Mouse (Mus musculus) right cerebral cortex, postnatal 14 days (tissue): Measurements from ENCODE around the gene Ss18l1.

ENCODE experiments used
- DNase-seq: peaks from one replicate; pipeline ENCODE4 v3.0.0; 2022

Ss18l1 gene

GRCm38 (mm10) chr2:180041577-180042255, 593 bp upstream of the Ss18l1 start:
- peak; percentile 53 for DNase-seq

GRCm38 (mm10) chr2:180042858-180043515, 678 bp downstream of the Ss18l1 start:
- peak; percentile 84 for DNase-seq

- no peak for DNase-seq
These were observed 3.0 kb downstream of the Ss18l1 start for GRCm38 (mm10) chr2:180045283-180045682.

GRCm38 (mm10) chr2:180047580-180047979, 5.3 kb downstream of the Ss18l1 start:
- DNase-seq = no peak

DNA sequence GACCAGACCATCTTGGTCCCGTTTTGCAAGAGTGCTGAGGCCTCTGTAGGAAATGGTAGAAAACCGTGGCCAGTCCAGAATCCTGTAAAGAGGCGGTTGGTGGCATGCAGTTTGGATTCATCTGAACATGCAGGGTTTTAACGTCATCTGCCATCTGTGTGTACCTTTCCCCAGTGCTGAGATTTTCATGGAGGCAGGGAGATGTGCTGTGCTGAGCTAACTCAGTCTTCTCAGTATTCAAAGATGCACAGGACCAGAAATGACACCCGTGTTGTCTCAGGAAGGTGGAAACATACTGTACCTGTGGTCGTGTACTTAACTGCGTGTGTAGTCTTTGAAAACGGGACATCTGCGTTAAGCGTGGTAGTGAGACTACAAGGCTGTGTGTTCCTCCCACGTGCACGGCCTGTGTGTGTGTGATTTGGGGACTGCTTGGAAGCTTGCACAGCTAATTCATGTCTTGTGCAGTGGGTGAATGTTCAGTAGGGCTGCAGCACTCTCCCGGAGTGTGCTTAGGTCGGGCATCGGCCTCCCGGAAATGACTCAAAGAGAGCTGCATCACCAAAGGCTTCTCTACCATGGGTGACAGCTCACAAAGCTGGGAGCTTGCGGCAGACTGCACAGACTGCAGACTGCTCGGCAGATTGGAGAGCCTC, 5.8 kb downstream of the Ss18l1 start:
- no peak for DNase-seq

DNA sequence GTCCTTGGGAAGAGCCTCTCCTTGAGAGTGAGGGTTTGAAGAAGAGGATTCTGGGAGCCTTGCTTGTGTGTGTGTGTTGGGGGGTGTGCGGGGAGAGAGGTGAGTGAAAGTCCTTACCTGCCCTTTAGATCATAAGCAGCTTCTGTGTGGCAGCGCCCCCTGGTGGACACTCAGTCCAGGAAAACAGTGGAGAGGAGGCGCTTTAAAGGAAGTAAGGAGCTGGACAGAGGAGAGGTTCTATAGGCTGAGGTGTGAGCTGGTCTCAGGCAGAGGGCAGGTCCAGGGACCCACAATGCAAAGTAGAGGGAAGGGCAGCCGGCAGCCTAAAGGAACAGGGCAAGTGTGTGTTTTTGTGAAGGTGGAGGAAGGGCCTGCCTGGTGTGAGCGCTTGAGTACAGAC, 8.7 kb downstream of the Ss18l1 start:
- DNase-seq = peak; percentile 89

DNA sequence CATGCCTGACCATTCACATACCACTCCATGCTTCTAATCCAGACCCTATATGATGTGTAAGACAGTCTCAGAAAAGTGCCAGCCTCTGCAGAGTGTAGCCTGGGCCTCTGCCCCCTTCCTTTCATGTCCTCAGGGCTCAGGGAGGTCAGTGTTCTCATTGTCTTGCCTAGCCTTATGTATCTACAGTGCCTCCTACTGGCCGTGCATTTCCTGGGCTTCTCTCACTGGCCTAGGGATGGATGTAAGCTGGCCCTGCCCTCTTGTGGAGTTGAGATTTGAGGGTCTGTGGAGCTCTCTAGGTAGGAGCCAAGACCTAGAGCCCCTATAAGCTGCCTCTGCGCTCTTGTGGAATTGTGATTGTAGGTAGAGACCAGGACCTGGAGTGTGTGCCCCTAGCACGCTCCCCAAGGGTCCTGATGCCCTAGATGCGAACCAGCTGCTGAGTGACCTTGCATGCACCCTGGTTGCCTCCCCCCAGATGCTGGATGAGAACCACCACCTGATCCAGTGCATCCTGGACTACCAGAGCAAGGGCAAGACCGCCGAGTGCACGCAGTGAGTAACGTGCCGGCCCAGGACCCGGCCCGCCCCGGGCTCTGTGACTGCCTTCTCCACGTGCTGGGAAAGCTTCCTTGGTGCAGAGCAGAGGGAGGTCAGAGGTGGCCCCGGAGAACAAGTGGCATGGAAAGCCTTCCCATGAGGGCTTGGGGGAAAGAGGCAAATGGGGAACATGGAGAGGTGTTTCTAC, 9.9 kb downstream of the Ss18l1 start:
- no peak for DNase-seq

DNA sequence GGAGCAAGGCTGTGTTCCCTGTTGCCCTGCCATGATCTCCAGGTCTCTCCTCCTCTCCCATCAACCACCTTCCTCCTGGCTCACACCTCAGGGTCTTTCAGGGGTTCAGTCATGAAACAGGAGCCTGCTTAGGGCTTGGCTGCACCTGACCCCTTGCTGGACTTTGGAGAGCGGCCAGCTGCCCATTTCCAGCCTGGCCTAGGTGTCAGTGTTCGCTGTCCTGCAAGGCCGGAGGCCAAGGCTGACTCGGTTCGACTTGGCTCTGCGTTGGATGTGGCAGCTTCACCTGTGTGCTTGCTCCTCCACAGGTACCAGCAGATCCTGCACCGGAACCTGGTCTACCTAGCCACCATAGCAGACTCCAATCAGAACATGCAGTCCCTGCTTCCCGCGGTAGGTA, 10.7 kb downstream of the Ss18l1 start:
- no peak for DNase-seq

GRCm38 (mm10) chr2:180063338-180064131, 21.2 kb downstream of the Ss18l1 start:
- DNase-seq = no peak

DNA sequence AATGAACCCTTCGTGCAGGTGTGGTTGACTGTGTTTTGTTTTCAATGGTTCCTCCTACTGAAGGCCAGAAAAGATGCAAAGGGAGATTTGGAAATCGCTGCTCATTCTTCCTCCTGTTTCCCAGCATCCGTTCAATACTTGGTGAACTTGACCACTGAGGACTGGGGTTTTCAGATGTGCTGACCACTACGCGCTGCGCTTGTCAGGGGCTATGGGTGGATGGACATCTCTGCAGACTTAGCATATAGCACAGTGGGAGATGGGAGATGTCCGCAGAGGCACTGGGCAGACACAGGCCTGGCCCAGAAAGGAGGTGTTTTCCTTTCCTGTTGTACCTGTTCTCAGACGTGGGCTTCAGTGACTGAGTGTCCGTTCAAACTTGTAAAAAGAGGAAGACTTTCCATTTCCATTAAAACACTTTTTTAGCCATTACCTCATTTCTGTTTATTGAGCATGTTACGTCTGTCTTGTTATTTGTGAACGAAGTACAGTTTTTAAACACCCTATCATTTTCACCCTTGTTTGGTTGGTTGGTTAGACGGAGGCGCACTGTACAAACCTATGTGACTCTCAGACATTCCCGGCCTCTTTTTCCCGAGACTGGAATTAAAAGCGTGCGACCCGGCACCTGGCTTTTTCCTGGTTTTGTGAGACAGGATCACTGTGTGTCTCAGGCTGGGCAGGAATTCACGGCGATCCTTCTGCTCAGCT, 27.6 kb downstream of the Ss18l1 start:
- no peak for DNase-seq

GRCm38 (mm10) chr2:180070481-180071453, 28.5 kb downstream of the Ss18l1 start, which contains the start of gene Mtg2:
Gene Mtg2, plus strand, starts transcription at chr2:180070588.
- peak; percentile 96 for DNase-seq

DNA sequence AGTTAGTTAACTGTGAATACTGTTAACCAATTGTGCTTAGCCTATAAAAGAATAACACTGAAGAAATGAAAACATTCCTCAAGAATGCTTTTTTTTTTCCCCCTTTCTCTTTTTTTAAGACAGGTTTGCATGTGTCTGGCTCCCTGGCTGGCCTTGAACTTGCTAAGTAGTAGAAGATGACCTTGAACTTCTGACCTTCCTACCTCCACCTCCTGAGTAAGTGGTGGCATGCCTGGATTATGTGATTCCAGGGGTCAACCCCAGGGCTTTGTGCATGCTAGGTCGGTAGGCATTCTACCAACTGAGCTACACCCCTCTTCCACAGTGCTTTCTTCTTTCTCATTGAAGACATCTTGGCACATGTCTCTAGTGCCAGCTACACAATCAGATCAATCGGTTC, 29.4 kb downstream of the Ss18l1 start:
- no peak for DNase-seq

DNA sequence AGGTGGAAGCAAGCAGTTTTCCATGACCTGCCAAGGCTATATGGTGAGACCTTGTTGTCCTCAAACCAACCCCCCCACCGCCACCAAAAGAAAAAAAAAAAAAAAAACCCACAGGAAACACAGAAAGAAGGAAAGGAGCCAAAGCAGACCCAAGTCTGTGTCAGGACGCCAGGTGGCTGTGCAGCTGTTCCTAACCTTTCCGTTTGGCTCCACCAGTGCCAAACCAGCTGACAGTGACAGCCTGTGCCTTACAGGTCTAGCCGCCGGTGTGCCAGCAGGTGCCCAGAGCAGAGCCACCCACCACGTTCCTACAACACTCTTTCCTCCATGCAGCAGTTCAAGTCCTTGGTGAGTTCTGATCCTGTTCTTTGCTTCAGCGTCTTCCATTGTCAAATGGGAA, 30.6 kb downstream of the Ss18l1 start:
- no peak for DNase-seq

DNA sequence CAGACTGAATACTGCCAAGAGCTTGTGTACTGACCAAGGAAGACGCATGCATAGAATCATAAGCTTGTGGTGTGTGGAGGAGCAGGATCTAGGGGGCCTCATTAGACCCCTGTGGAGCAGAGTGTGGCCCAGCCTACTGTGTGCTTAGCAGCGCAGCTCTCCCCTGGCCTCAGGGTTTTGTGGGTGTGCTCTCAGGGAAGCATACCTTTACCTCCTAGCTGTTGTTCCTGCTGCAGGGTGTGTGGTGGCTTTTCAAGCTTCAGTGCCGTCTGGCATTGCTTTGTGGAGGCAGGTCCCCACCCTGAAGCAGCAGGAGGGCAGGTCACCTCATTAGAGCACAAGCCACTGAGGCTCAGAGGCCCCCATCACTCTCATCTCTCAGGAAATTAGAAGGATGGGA, 35.3 kb downstream of the Ss18l1 start:
- no peak for DNase-seq

DNA sequence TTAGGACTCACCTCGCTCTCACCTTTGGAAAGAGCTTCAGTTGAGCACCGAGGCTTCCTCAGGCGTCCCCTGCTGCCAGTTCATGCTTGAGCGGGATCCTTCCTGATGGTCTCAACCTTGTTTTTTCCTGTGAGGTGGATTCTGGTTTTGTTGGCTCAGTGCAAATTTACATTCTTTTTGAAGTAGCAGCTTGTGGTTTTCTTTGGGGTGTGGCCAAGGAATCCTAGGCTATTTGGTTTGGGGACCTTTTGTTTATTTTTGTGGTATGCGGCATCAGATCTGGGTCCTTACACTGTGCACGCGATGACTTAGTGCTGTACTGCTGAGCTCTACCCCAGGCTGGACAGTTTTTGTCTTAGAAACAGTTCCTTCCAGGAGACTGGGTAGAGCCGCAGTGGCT, 38.4 kb downstream of the Ss18l1 start:
- DNase-seq = no peak

DNA sequence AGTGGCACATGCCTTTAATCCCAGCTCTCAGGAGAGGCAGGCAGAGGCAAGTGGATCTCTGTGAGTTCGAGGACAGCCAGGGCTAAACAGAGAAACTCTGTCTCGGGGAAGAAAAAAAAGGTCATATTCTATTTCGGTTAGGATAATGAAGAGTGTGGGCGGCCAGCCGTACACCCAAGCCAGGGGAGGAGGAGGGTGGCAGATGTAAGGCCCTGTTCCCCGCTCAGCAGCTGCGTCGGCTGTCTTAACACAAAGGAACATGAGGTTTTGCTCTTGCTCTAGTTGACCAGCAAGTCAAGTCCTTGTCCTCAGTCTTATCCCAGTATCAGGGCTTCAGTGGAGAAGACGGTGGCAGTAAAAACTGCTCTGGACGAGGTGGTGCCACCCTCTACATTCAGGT, 40.8 kb downstream of the Ss18l1 start:
- DNase-seq = no peak

DNA sequence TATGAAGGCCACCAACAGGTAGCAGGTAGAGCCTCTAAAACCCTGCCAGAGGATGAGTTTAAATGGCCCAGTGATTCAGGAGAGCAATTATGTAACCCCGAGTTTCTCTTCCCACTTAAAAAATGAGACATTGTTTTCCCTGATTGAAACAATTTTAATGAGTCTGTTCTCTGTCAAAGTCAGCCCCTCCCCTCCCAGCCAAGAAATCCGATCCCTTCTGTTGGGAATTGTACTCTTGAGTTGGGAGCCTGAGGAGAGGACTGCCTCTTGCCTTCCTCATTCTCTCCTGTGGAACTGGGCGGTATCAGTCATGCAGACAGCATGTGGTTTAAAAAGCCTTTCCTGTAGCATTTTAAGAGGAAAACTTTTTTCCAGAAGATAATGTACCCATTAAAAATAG, 42.3 kb downstream of the Ss18l1 start:
- DNase-seq = no peak

DNA sequence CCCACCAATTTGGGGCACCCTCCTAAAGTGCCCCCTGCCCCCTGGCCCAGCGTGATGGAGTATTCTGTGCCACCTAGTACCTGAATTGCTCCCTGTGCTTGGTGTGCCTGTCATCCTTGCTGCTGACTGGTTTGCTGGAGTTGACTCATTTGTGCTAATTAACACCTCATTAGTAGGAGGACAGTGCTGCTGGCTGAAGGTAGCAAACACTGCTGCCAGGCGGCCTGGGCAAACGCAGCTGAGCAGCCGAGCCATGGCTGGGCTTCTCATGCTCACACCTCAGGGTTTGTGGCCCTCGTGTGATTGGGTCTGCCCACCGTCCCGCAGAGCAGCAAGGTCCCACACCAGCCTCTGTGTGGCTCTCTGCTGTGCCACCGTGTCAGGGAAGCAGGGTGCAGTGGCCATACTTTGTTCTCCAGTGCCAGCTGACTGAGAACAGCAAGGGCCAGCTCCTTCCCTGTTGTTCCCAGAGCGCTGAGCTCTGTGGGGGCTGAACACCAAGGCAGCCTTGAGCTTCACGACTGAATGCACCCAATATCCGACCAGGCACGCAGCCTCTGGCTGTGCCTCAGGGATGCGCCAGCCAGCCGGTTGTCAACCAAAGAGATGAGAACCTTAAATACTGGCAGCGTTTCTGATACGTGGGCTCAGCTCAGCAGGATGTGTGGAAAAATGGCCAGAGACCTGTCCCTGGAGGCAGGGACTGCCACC, 43.8 kb downstream of the Ss18l1 start:
- no peak for DNase-seq

DNA sequence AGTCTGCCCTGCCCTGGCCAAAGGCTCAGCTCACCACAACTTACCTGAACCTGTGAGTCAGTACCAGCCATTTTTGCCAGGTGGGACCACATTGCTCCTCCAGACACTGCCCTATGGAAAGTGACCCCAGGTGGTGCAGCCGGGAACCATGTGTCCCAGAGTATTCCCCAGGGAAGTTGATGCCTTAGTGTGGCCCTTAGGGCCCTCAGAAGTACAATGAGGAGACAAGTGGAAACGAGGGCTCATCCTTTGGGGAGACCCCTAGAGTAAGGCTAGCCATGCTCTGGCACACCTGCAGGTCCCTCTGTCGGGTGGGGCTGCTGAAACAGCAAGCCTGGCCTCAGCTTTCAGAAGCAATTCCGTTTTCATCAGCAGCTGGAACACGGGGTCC, 44.3 kb downstream of the Ss18l1 start:
- no peak for DNase-seq

DNA sequence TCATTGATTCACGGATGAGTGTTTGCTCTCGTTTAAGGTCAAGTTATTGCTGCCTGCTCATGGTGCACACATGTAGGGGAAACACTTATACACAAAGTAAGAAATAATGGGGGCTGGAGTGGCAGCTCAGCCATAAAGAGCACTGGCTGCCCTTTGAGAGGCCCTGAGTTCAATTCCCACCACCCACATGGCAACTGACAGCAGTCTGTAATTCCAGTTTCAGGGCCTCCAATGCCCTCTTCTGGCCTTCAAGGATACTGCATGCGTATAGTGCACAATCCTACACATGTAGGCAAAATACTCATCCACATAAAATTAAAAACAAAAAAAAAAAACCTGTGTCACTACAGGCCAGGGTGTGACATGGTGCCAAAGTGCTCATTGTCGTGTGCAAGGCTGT, 45.2 kb downstream of the Ss18l1 start:
- DNase-seq = no peak
